Mouse (Mus musculus): ENCODE measurements around the gene Cox7b.

The Cox7b gene

GRCm38 (mm10) chrX:106015571-106016322 is at the start of gene Cox7b:
Gene Cox7b (plus strand): TSS chrX:106015700.
- DNase-seq (ENCODE audit: low read depth, low spot score) = peak; percentile 89

- DNase-seq (ENCODE audit: low read depth, low spot score) = no peak
Measured at GRCm38 (mm10) chrX:106001605-106002004, 13.9 kb upstream of the Cox7b start.

- DNase-seq (ENCODE audit: low read depth, low spot score) = no peak
Measured at GRCm38 (mm10) chrX:106010762-106011161, 4.7 kb upstream of the Cox7b start.

DNA sequence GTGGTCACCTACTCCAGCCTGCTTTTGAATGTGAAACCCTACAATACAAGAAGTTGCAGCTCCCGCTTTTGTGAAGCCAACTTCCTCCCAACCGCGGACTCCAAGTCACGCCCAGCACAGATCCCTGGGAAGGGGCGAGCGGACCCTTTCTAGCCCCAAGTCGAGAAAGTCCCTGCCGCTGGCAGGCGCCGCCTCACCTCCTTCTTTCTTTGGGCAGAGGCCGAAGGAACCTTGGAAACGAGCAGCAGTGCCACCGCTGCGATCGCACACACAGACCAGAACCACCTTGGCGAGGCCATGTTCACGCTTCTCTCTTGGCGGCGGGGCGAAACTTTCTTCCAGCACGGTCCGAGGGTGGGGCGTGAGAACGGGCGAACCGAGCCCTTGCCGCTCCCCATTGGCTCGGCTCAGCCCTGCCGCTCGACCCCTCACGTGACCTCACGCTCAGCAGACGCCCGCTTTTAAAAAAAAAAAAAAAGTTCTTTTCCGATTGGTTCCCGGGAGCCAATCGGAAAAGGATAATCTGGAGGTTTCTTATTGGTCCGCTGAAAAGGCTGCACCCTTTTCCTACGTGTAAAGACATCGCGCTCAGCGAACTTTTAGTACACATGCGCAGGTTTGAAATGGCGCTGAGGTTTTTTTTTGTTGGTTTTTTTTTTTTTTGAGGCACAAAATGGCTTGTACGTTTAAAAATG is 3.9 kb upstream of the Cox7b start, which contains the start of gene Magt1:
Gene Magt1 (minus strand): TSS at position 442 of the 695 bp plus-strand sequence.
- DNase-seq (ENCODE audit: low read depth, low spot score) = peak; percentile 88

DNA sequence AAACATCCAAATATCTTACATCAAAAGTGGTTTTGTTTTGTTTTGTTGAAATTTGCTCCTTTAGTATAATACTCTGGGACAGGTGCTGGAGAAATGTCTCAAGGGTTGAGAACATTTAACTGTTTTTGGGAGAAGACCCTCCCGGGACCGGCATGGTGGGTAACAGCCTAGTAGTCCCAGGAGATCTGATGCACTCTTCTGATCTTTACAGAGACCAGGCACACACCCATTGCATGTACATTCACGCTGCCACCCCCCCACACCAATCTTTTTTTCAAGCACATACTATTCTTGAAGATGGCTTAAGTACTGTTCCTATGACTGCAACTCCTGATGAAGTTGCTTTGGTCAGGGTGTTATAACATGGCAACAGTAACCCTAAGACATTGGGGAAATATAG is 2.9 kb upstream of the Cox7b start:
- DNase-seq (ENCODE audit: low read depth, low spot score) = peak; percentile 14

DNA sequence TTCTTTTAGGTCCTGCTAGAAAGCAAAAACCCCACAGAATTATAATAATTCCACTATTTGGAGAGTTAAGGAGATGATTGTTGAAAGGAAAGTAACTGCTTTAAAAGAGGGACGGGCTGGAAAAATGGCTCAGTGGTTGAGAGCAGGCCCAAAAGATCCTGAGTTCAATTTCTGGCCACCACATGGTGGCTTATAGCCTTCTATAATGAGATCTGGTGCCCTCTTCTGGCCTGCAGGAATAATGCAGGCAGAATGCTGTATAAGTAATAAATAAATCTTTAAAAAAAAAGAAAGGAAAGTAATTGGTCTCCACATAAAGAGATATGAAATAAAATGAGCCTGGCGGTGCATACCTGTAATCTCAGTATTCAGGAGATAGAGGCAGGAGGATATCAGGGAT is 2.3 kb upstream of the Cox7b start:
- peak; percentile 76 for DNase-seq (ENCODE audit: low read depth, low spot score)

DNA sequence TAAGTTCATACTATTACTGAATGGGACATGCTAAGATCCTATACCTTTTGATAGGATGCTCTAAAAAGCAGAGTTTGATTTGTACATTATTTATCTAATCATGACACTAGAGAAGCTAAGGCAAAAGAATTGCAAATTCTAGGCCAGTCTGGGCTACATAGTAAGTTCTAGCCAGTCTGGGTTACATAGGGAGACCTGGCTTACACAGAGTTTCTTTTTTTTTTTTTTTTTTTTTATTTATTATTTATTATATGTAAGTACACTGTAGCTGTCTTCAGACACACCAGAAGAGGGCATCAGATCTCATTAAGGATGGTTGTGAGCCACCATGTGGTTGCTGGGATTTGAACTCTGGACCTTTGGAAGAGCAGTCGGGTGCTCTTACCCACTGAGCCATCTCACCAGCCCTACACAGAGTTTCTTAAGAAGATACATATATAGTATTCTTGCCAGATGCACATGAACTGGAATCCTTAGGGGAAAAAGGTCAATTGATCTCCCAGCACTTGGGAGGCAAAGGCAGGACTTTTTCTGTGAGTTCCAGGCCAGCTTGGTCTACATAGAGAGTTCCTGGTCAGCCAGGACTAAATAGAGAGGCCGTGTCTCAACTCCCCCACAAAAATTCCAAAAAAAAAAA is 641 bp upstream of the Cox7b start:
- peak; percentile 7 for DNase-seq (ENCODE audit: low read depth, low spot score)

GRCm38 (mm10) chrX:106017102-106017501 is 1.6 kb downstream of the Cox7b start:
- no peak for DNase-seq (ENCODE audit: low read depth, low spot score)

DNA sequence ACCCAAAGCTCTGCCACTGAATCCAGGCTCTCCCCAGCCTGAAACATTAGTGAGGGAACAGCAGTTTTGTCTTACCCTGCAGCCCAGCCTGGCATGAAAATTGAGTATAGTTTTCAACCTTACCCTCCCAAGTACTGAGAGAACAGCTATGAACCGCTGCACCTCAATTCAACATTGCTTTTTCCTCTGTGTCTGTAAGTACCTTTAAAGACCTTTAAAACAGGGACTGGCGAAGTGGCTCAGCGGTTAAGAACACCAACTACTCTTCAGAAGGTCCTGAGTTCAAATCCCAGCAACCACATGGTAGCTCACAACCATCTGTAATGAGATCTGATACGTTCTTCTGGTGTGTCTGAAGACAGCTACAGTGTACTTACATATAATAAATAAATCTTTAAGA is 2.0 kb downstream of the Cox7b start:
- no peak for DNase-seq (ENCODE audit: low read depth, low spot score)

- peak; percentile 96 for DNase-seq (ENCODE audit: low read depth, low spot score)
Measured at GRCm38 (mm10) chrX:106026418-106027342, 11.2 kb downstream of the Cox7b start, which contains the start of gene Atp7a. Gene Atp7a (plus strand): TSS chrX:106027276.

DNA sequence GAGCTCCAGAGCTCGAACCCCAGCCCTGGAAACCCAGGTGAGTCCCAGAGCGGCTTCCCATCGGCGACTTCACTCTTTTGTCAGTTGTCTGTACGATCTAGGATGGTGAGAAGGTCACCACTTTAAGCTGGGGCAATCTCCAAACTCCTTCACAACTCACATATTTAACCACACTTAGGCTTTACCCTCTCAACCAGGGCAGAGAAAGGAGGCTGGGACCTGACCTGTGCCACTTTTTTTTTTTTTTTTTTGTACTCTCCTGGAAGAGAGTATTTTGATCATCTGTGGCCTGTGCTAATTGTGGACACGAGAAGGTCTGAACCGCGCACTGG is 11.8 kb downstream of the Cox7b start:
- DNase-seq (ENCODE audit: low read depth, low spot score) = no peak

- no peak for DNase-seq (ENCODE audit: low read depth, low spot score)
Measured at GRCm38 (mm10) chrX:106030176-106030575, 14.7 kb downstream of the Cox7b start.

DNA sequence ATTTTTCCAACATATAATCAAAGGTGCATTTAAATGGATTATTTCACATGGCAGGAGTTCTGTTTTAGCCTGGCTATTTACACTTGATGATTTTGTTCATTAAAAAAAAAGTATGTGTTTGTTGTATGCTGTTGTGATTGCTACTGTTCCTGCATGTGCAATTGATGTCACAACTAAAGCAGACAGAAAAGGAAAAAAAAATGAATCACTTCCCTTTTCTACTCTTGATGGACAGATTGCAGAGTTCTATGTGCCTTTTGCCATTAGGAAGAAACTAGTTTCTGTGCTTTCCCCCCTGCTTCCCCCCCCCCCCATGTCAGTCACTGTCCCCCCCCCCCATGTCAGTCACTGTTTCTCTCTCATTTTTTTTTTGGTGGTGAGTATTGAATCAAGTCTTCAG is 15.6 kb downstream of the Cox7b start:
- no peak for DNase-seq (ENCODE audit: low read depth, low spot score)

- DNase-seq (ENCODE audit: low read depth, low spot score) = no peak
Measured at GRCm38 (mm10) chrX:106035727-106036126, 20.2 kb downstream of the Cox7b start.

GRCm38 (mm10) chrX:106037185-106037752 is 21.8 kb downstream of the Cox7b start:
- DNase-seq (ENCODE audit: low read depth, low spot score) = no peak

- peak; percentile 36 for DNase-seq (ENCODE audit: low read depth, low spot score)
Measured at GRCm38 (mm10) chrX:106043863-106044617, 28.5 kb downstream of the Cox7b start.

DNA sequence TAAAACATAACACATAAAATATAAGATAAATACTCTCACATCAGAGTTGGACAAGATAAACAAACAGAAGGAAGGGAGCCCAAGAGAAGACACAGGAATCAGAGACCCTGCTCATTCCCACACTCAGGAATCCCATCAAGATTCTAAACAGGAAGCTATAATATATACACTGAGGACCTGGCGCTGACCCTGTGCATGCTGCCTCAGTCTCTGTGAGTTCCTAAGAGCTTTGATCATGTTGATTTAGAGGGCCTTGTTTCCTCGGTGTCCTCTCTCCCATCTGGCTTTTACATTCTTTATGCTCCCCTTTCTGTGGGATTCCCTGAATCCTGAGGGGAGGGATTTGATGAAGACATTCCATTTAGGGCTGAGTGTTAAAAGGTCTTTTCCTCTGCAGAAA is 30.0 kb downstream of the Cox7b start:
- no peak for DNase-seq (ENCODE audit: low read depth, low spot score)

- no peak for DNase-seq (ENCODE audit: low read depth, low spot score)
Measured at GRCm38 (mm10) chrX:106045928-106046327, 30.4 kb downstream of the Cox7b start.

DNA sequence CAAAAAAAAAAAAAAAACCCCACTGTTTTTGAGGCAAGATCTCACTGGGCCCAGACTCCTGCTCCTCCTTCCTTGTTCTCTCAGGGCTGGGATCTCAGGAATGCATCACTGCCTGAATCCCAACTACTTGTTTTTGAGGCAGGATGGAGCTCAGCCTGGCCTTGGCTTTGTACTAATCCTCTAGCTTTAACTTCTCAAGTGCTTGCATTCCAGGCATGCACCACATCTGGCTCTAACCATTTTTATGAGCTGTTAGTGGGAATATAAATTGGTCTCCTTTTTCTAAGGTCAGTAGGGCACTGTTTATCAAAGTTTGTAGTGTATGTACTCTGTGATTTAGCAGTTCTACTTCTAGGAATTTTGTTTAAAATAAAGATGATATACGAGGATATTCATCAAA is 32.7 kb downstream of the Cox7b start:
- no peak for DNase-seq (ENCODE audit: low read depth, low spot score)

Data from CD4-positive, CD25-positive, alpha-beta regulatory T cell, adult 2 months (primary cell).